Mouse (Mus musculus) C2C12 (cell line): ENCODE measurements around the gene Hyal2.

Experiments
- CEBPB ChIP-seq: IDR thresholded peaks from one replicate; pipeline ENCODE4 v1.6.1; 2011; ENCODE audit warnings: low read depth, mild to moderate bottlenecking, control low read depth, moderate library complexity
- CTCF ChIP-seq: IDR thresholded peaks from one replicate; pipeline ENCODE4 v1.5.1; 2011; ENCODE audit not compliant: control insufficient read depth, insufficient read depth, insufficient read length
- FOSL1 ChIP-seq: IDR thresholded peaks from one replicate; pipeline ENCODE4 v1.8.0; 2011; ENCODE audit warnings: mild to moderate bottlenecking, low read length; ENCODE audit not compliant: poor library complexity, insufficient read depth, severe bottlenecking
- MAX ChIP-seq: IDR thresholded peaks from one replicate; pipeline ENCODE4 v1.6.1; 2011; ENCODE audit warnings: mild to moderate bottlenecking, control low read depth
- MYOD1 ChIP-seq: IDR thresholded peaks from one replicate; pipeline ENCODE4 v1.6.1; 2011; ENCODE audit warnings: low read depth; ENCODE audit not compliant: control insufficient read depth, insufficient read length
- MYOG ChIP-seq: IDR thresholded peaks from one replicate; pipeline ENCODE4 v1.6.1; 2011; ENCODE audit not compliant: control insufficient read depth, insufficient read length; ENCODE audit errors: extremely low read depth
- USF1 ChIP-seq: IDR thresholded peaks from one replicate; pipeline ENCODE4 v1.6.1; 2011; ENCODE audit warnings: low read depth, mild to moderate bottlenecking, control low read depth, moderate library complexity

GRCm38 (mm10) chr9:107603251-107603650 is 35.5 kb downstream of the Hyal2 start:
- TF ChIP-seq CTCF (no peak), MYOD1 (no peak), USF1 (no peak), MYOG (no peak), MAX (no peak), FOSL1 (no peak), CEBPB (no peak)
